Mouse (Mus musculus) CH12.LX (cell line): ENCODE measurements around the gene Pmp22. TPM values are rescaled to one million over a fixed set of nuclear protein-coding genes. Genes with fewer than 3 reads are reported as not detected.

Experiments used
- DNase-seq: peaks from one replicate; pipeline ENCODE4 v3.0.0-alpha.2; 2013; ENCODE audit errors: extremely low read depth
- H3K27ac ChIP-seq: 2 replicates; pipeline ENCODE4 v1.5.1; 2012; ENCODE audit warnings: low read depth, mild to moderate bottlenecking, control low read depth, moderate library complexity; ENCODE audit not compliant: insufficient read depth
- H3K27me3 ChIP-seq: replicated peaks from 2 replicates; pipeline ENCODE3; 2012; ENCODE audit warnings: inconsistent platforms
- H3K36me3 ChIP-seq, 2 experiments: replicated peaks in 1 of 2; 2 replicates each; pipeline versions ENCODE3 to v1.6.1; 2012; ENCODE audit warnings: inconsistent platforms in 1 of 2, low read length in 1 of 2, mild to moderate bottlenecking in 1 of 2, mixed read lengths in 1 of 2, moderate library complexity in 1 of 2; ENCODE audit not compliant: control insufficient read depth in 1 of 2, insufficient read depth in 1 of 2
- H3K4me1 ChIP-seq, 2 experiments: 2 replicates each; pipeline ENCODE4 v1.6.1; 2012; ENCODE audit warnings: inconsistent platforms in 1 of 2, moderate library complexity in 1 of 2; ENCODE audit not compliant: insufficient read depth in 2 of 2, control insufficient read depth in 1 of 2
- H3K4me2 ChIP-seq: 2 replicates; pipeline ENCODE4 v1.6.1; 2012; ENCODE audit warnings: low read depth, mild to moderate bottlenecking, control low read depth; ENCODE audit not compliant: poor library complexity, insufficient read depth, severe bottlenecking
- H3K4me3 ChIP-seq, 3 experiments: fragments of 150-350 bp in 1 of 3; sonication (generic) in 1 of 3; replicated peaks in 1 of 3; 2 replicates each; pipeline versions ENCODE3 to v1.5.1; 2011 to 2012; ENCODE audit warnings: low read depth in 2 of 3, low read length in 2 of 3, mild to moderate bottlenecking in 2 of 3, moderate library complexity in 2 of 3, control low read depth in 1 of 3, improper control_type of control experiment in 1 of 3, inconsistent platforms in 1 of 3, mixed read lengths in 1 of 3; ENCODE audit not compliant: poor library complexity in 1 of 3
- H3K79me2 ChIP-seq: replicated peaks from 2 replicates; pipeline ENCODE4 v1.6.1; 2012; ENCODE audit warnings: mild to moderate bottlenecking, moderate library complexity; ENCODE audit not compliant: control insufficient read depth, poor library complexity, insufficient read depth, severe bottlenecking; ENCODE audit errors: extremely low read depth
- H3K9ac ChIP-seq: 2 replicates; pipeline ENCODE4 v1.6.1; 2012; ENCODE audit warnings: low read depth, mild to moderate bottlenecking, control low read depth, moderate library complexity; ENCODE audit not compliant: insufficient read depth
- H3K9me3 ChIP-seq: replicated peaks from 2 replicates; pipeline ENCODE3; 2012; ENCODE audit warnings: low read length, inconsistent platforms, mixed read lengths
- CHD1 ChIP-seq: IDR thresholded peaks from 2 replicates; pipeline ENCODE4 v1.6.1; 2012; ENCODE audit warnings: low read depth, low read length, improper control_type of control experiment, inconsistent platforms
- CTCF ChIP-seq, 2 experiments: IDR thresholded peaks in 1 of 2; conservative IDR thresholded peaks in 1 of 2; 2 replicates each; pipeline ENCODE4 v1.5.1; 2011 to 2012; ENCODE audit warnings: low read depth in 2 of 2, low read length in 2 of 2, improper control_type of control experiment in 1 of 2, inconsistent platforms in 1 of 2, mild to moderate bottlenecking in 1 of 2, moderate library complexity in 1 of 2
- E2F4 ChIP-seq: IDR thresholded peaks from 2 replicates; pipeline ENCODE4 v1.6.1; 2011; ENCODE audit warnings: low read depth, low read length, improper control_type of control experiment; ENCODE audit not compliant: insufficient replicate concordance
- IRF4 ChIP-seq: IDR thresholded peaks from 2 replicates; pipeline ENCODE4 v1.6.1; 2014; ENCODE audit warnings: low read depth, mild to moderate bottlenecking, inconsistent platforms, low read length, improper control_type of control experiment
- JUND ChIP-seq: conservative IDR thresholded peaks from 2 replicates; pipeline ENCODE4 v1.6.1; 2011; ENCODE audit warnings: low read depth, low read length, improper control_type of control experiment
- KAT2A ChIP-seq: IDR thresholded peaks from 2 replicates; pipeline ENCODE4 v1.6.1; 2012; ENCODE audit warnings: low read length, improper control_type of control experiment, inconsistent platforms; ENCODE audit not compliant: insufficient replicate concordance
- MAX ChIP-seq: IDR thresholded peaks from 2 replicates; pipeline ENCODE4 v1.6.1; 2011; ENCODE audit warnings: low read length, improper control_type of control experiment
- MXI1 ChIP-seq: IDR thresholded peaks from 2 replicates; pipeline ENCODE4 v1.6.1; 2011; ENCODE audit warnings: mild to moderate bottlenecking, low read depth, low read length, improper control_type of control experiment
- PAX5 ChIP-seq: IDR thresholded peaks from 2 replicates; pipeline ENCODE4 v1.6.1; 2012; ENCODE audit warnings: low read length, inconsistent platforms, mixed read lengths
- POLR2A ChIP-seq: IDR thresholded peaks from 2 replicates; pipeline ENCODE4 v1.6.1; 2011; ENCODE audit warnings: low read depth, mild to moderate bottlenecking, improper control_type of control experiment, low read length
- RAD21 ChIP-seq: IDR thresholded peaks from 2 replicates; pipeline ENCODE4 v1.6.1; 2011; ENCODE audit warnings: low read depth, mild to moderate bottlenecking, low read length, improper control_type of control experiment, moderate library complexity
- RCOR1 ChIP-seq: conservative IDR thresholded peaks from 2 replicates; pipeline ENCODE4 v1.6.1; 2012; ENCODE audit warnings: low read depth, mild to moderate bottlenecking, inconsistent platforms, low read length, improper control_type of control experiment
- SIN3A ChIP-seq: IDR thresholded peaks from 2 replicates; pipeline ENCODE4 v1.6.1; 2012; ENCODE audit warnings: low read length, improper control_type of control experiment, inconsistent platforms
- TCF12 ChIP-seq: IDR thresholded peaks from 2 replicates; pipeline ENCODE4 v1.6.1; 2014; ENCODE audit warnings: low read depth, mild to moderate bottlenecking, inconsistent platforms, low read length, improper control_type of control experiment
- ZC3H11A ChIP-seq: IDR thresholded peaks from 2 replicates; pipeline ENCODE4 v1.6.1; 2012; ENCODE audit warnings: low read depth, mild to moderate bottlenecking, inconsistent platforms, low read length, improper control_type of control experiment
- ZNF384 ChIP-seq: IDR thresholded peaks from 2 replicates; pipeline ENCODE4 v1.6.1; 2012; ENCODE audit warnings: low read depth, low read length, improper control_type of control experiment, inconsistent platforms
- dilution Hi-C: fragments of 300-500 bp; cut with MboI; formaldehyde crosslinking; loops from 2 replicates; pipeline ENCODE4 v1.14.3; 2020; ENCODE audit warnings: low sequenced_read_pairs; ENCODE audit not compliant: extremely low pct_unique_long_range_greater_than_20kb, extremely low pct_ligation_motif_present
- in situ Hi-C: fragments of 300-500 bp; cut with MboI; formaldehyde crosslinking; loops from 3 replicates; pipeline ENCODE4 v1.14.3; 2019; ENCODE audit warnings: low sequenced_read_pairs, low pct_ligation_motif_present, low pct_unique_long_range_greater_than_20kb, mixed read lengths
- polyA plus RNA-seq: library from polyadenylated mRNA; unstranded; fragments of >175 nt; gene quantifications from 2 replicates; pipeline ENCODE4 v1.2.1, GENCODE M21; 2012; ENCODE audit warnings: low read depth; ENCODE audit not compliant: insufficient read length
- total RNA-seq, 2 experiments: library from RNA; depleted of rRNA; stranded (reverse); fragments of 300-350 nt in 1 of 2; fragments of >200 nt in 1 of 2; gene quantifications; 2 replicates each; pipeline ENCODE4 v1.2.3; 2012 to 2014

The Pmp22 gene
- total and polyA plus RNA-seq, 3 experiments, result not detected

GRCm38 (mm10) chr11:63127513-63127912, 1.3 kb upstream of the Pmp22 start:
- H3K79me2 ChIP-seq, result no peaks in the 10 kb centered on the region
- H3K9me3 ChIP-seq, result no peaks in the 10 kb centered on the region
- no peaks in the 10 kb centered on the region for H3K4me1 ChIP-seq
- no peak overlapping the region for H3K4me2 ChIP-seq
- in situ Hi-C loops (no loop called here), dilution Hi-C loops (no loop called here)
- DNase-seq, result no peak
- TF ChIP-seq MAX (no peak), ZNF384 (no peak), SIN3A (no peak), JUND (no peak), CHD1 (no peak), PAX5 (no peak), E2F4 (no peak), RCOR1 (no peak), POLR2A (no peak)
- H3K9ac ChIP-seq, result no peak overlapping the region
- no peak overlapping the region for H3K4me3 ChIP-seq
- H3K27me3 ChIP-seq, result peaks cover 10% of the 10 kb centered on the region
- no peaks in the 10 kb centered on the region for H3K36me3 ChIP-seq
- H3K27ac ChIP-seq, result no peak overlapping the region

DNA sequence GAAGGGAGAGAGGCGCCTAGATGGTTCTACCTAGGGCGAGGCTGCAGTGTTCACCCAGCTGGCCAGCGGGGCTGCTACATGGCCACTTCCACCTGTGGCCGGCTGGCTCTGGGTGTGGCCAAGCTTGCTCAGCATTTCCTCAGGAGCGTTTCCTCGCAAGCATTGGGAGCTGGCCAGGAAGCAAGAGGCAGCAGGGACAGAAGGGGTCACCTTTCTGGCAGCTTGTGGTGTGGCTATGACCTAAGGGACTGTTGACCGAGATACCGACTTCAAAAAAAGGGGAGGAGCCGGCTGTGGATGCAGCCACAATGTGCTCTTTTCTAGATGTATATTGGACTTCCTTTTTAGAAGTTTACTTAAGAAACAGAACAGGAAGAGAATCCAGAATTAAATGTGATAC, 593 bp downstream of the Pmp22 start:
- Histone ChIP-seq H3K27me3 (peaks cover 11% of the 10 kb centered on the region), H3K36me3 (no peaks in the 10 kb centered on the region), H3K9ac (no peak overlapping the region), H3K4me1 (no peaks in the 10 kb centered on the region), H3K79me2 (no peaks in the 10 kb centered on the region), H3K27ac (no peak overlapping the region), H3K4me3 (no peak overlapping the region), H3K9me3 (no peaks in the 10 kb centered on the region), H3K4me2 (no peak overlapping the region)
- dilution Hi-C loops (no loop called here), in situ Hi-C loops (no loop called here)
- TF ChIP-seq ZNF384, result no peak
- TF ChIP-seq KAT2A, result no peak
- no peak for TF ChIP-seq TCF12
- no peak for TF ChIP-seq CTCF (conservative IDR thresholded peaks at IDR 0.05 in 1 of 2, IDR thresholded peaks at IDR 0.05 in 1 of 2; ENCODE audit: low read depth in 2 of 2, low read length in 2 of 2)
- TF ChIP-seq POLR2A, result no peak
- TF ChIP-seq ZC3H11A, result no peak
- no peak for TF ChIP-seq IRF4
- no peak for TF ChIP-seq JUND
- TF ChIP-seq E2F4, result no peak
- no peak for DNase-seq

DNA sequence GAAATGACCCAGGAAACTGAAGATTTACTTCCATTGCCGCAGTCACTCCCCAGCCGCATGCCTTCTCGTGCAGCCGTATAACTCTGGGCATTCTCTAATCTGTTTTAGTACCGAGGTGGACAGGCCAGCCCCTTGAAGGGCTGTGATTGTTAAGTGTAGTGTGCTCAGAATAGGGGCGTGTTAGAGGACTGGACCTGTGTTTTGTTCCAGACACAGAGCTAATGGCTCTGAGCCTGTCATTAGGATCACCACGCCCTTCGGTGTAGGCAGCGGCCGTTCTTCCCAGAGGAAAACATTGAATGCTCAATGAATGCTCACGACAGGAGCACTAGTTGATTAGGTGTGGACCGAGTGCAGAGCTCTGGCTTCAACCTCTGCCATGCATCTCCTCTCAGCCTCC, 1.1 kb downstream of the Pmp22 start:
- dilution Hi-C loops, result no loop called here
- H3K79me2 ChIP-seq, result no peaks in the 10 kb centered on the region
- no peaks in the 10 kb centered on the region for H3K4me1 ChIP-seq
- in situ Hi-C loops, result loop anchor here (5.0 kb wide), 2 partner anchors 193 to 373 kb away; no protein-coding TSS in a partner anchor
- no peak overlapping the region for H3K27ac ChIP-seq
- TF ChIP-seq ZNF384 (no peak), ZC3H11A (no peak), POLR2A (no peak), RAD21 (no peak), MXI1 (no peak), KAT2A (no peak)
- no peaks in the 10 kb centered on the region for H3K36me3 ChIP-seq
- no peak overlapping the region for H3K4me3 ChIP-seq
- no peak for DNase-seq
- no peak overlapping the region for H3K4me2 ChIP-seq
- no peaks in the 10 kb centered on the region for H3K9me3 ChIP-seq
- peaks cover 11% of the 10 kb centered on the region for H3K27me3 ChIP-seq
- H3K9ac ChIP-seq, result no peak overlapping the region
